Mouse (Mus musculus): ENCODE results near the gene Eps15l1.

GRCm38 (mm10) chr8:72420571-72421361 is 494 bp downstream of the Eps15l1 start:
- TF ChIP-seq TAL1 (IDR thresholded peaks at IDR 0.05; ENCODE audit: low read length), result no peak
- TF ChIP-seq GATA1 (IDR thresholded peaks at IDR 0.05; ENCODE audit: low read length), result no peak

Data from erythroblast, embryonic 14.5 days (primary cell).